Mouse (Mus musculus): ENCODE measurements at regions not wholly inside any gene's neighbourhood (a gene's known extent, or its start where the extent isn't known, plus 50 kb on each side); places are given as distances from the start of the nearest gene placed in this dataset.

GRCm38 (mm10) chr16:24159336-24159735, 170.7 kb upstream of the Bcl6 start:
- TF ChIP-seq CTCF (IDR thresholded peaks at IDR 0.05; ENCODE audit: borderline replicate concordance, control insufficient read depth, extremely low read depth, insufficient read depth, low read length, poor library complexity) (no peak), POLR2A (IDR thresholded peaks at IDR 0.05; ENCODE audit: control insufficient read depth, extremely low read depth, insufficient read depth, low read length, poor library complexity) (no peak)
